Mouse (Mus musculus): ENCODE results near the gene Zfp622.
A peak's percentile ranks its signal among the peaks of the same experiment; 100 is the strongest.

Gene Zfp622

DNA sequence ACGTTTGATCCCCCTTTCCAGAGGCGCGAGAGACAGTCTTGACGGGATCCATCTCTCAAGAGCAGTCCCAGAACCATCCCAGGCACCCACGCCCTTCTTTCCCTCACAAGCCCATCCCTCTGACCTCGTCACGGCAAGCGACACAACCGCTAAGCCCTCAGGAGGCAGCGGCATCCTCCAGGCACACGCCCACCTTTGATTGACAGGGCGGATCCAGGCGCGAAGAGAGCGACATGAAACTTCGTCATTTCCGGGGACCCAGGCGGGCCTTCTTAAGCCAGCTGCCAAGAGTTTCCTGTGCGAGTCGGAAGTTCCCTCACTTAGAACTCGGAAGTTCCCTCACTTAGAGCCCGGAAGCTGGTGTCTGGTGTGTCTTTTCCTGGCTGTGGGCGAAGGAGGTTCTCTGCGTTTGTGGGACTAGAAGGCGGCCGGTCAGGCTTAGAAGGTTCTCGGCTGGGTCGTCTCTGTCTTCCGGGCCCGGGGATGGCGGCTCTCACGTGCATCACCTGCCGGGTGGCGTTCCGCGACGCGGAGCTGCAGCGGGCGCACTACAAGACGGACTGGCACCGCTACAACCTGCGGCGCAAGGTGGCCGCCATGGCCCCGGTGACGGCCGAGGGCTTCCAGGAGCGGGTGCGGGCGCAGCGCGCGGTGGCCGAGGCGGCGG, at the start of gene Zfp622:
Zfp622 (plus strand) TSS at position 300 of the 667 bp plus-strand sequence.
- DNase-seq (ENCODE audit: low read depth): peak; percentile 99

DNA sequence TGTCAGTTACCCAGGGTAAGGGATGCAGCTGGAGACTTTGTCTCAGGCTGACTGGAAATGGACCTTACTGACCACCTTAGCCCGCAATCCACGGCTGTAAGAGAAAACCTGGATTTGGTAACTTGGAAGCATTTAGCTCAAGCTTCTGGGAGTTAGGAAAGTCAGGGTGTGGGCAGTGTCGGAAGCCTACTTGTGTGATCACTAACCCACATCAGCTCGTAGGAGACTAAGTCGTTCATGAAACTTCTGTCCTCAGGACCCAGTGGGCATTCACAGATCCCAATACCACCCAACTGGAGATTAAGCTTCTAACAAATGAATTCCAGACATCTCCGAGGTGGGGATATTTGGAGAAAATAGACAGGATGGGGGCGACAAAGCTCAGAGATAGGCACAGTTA, 49.8 kb upstream of the Zfp622 start:
- DNase-seq (ENCODE audit: low read depth): no peak

DNA sequence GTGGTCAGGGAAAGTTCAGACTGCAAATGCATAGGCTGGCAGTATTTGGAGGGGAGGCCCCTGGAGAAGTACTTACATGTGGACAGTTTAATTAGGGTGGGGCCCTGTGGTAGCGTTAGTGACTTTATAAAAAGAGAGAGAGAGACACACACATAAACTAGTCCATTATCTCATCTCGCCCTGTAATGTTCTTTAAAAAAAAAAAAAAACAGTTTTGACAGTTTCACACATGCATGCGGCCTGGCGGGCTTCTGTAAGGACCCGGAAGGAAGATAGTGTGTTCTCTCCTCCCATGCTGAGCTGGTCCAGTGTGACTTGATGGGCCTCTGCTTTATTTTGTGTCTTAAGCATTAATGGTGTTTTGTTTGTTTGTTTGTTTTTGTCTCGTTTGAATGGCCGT, 45.7 kb upstream of the Zfp622 start:
- no peak for DNase-seq (ENCODE audit: low read depth)

DNA sequence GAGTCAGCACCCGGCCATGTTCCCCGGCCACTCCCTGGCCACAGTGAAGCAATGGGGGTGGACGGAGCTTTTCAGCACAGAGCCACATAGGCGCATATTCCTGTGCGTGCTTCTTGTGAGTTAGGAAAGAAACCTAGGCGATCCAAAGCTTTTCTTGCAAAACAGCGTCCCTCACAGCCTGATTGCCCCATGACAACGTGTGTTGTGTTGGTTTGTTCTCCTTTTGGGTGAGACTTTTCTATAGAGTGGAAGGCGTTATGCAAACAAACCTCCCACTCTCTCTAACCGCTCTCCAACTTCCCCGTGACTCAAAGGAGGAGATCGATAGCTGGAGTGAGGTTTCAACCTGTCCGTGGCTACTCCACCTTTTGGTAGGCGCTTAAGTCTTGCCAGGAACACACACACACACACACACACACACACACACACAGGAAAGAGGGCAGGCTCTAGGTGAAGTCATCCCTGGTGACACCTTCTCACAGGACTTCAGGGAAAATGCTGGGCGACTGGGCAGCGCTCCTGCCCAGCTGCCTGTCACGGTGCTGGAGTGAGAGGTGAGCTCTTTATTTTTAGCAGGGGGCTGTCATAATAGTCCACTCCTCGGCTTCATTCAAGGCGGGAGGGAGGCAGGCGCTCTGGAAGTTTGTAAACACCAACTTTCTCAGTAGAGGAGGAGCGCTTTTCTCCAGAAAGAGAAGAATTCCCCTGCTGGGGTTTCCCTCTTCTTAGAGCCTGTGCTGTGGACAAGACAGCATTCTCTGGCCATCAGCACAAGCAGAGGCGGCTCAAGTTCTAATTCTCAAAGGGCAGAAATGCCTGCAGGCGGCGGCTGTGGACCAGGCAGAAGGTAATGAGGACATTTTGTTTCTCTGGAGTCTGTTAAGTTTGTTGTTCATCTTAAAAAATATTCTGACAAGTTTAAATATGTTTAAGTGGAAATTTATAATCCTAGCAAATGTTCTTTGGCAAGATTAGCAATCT, 43.5 kb upstream of the Zfp622 start:
- peak; percentile 54 for DNase-seq (ENCODE audit: low read depth)

GRCm38 (mm10) chr15:25941514-25941913, 42.7 kb upstream of the Zfp622 start:
- no peak for DNase-seq (ENCODE audit: low read depth)

- DNase-seq (ENCODE audit: low read depth): no peak
Observed at GRCm38 (mm10) chr15:25942415-25942814, 41.8 kb upstream of the Zfp622 start.

DNA sequence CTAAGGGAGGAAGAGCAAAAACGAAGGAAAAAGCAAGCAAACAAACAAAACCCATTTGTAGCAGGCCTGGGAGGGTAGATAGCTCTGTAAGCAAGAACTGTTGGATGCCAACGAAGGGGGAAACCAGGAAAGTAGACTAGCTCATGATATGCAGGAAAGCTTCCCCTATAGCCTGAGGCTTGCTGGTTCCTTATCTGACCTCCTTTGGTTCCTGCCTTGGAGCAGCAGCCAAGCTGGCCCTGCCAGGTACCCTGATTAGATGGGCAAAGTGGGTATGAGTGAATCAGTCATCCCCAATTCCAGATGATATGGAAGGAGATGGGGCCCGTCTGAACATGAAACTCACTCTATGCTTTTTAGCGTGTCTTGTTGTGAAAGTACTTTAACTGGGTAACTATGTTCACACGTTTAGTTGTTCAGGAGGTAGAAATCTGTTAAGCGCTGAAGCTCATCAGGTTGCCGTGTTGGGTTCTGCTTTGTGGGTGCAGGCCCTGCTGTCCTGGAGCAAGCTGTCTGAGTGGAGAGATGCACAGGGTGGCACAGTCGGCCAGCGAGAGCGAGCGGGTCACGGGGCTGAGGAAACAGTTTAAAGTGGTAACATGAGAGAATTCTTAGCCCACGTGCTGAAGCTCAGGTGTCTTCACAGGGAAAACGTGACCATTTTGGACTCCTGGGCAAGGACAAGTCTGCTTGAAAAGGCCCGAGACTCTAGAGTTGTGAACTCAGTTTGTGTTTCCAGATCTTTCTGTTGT, 40.6 kb upstream of the Zfp622 start:
- no peak for DNase-seq (ENCODE audit: low read depth)

DNA sequence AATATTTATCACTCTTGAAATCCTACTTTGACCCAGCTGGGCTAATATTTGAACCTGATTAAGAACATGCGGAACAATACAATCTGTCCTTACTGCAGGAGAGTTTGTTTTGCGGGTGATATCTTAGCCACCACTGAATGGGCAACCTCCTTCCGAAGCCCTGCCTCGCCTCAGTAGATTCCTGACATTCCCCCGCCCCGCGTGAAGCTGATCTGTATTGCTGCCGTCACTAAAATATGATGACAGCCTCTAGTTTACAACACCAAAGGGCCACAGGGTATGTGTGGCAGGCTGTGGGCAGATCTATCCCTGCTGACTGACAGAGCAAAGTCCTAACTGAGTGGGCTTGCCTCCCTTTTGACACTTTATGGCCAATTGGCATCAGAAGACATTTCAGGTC, 38.9 kb upstream of the Zfp622 start:
- DNase-seq (ENCODE audit: low read depth): no peak

DNA sequence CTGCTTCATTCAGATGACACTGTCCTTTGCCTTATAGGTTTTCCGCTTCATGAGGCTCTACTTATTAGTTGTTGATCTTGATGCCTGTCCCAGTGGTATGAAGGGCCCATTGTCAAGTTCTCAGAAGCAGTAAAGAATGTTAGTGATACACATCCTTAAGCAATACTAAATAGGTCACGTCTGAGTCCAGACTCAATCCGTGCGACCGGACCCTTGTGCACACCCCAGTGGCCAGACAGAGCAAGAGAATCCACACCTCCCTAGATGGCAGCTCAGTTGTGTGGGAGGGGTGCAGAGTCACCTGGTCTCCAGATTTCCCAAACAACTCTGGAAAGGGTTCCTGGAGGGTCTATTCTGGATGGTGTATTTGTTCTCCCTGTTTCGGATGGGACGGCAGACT, 37.7 kb upstream of the Zfp622 start:
- no peak for DNase-seq (ENCODE audit: low read depth)

GRCm38 (mm10) chr15:25947383-25947782, 36.8 kb upstream of the Zfp622 start:
- DNase-seq (ENCODE audit: low read depth): no peak

GRCm38 (mm10) chr15:25948257-25949223, 35.6 kb upstream of the Zfp622 start:
- no peak for DNase-seq (ENCODE audit: low read depth)

- no peak for DNase-seq (ENCODE audit: low read depth)
Observed at GRCm38 (mm10) chr15:25949696-25950095, 34.5 kb upstream of the Zfp622 start.

DNA sequence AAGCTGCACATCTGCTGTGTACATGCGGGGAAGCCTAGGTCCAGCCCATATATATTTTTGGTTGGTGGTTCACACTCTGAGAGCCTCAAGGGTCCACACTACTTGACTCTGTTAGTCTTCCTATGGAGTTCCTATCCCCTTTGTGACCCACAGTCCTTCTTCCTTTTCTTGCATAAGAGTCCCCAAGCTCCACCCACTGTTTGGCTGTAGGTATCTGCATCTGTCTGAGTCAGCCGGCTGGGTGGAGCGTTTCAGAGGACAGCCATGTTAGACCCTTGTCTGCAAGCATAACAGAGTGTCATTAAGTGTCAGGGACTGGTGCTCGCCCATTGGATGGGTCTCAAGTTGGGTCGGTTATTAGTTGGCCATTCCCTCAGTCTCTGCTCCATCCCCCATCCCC, 33.6 kb upstream of the Zfp622 start:
- peak; percentile 39 for DNase-seq (ENCODE audit: low read depth)

DNA sequence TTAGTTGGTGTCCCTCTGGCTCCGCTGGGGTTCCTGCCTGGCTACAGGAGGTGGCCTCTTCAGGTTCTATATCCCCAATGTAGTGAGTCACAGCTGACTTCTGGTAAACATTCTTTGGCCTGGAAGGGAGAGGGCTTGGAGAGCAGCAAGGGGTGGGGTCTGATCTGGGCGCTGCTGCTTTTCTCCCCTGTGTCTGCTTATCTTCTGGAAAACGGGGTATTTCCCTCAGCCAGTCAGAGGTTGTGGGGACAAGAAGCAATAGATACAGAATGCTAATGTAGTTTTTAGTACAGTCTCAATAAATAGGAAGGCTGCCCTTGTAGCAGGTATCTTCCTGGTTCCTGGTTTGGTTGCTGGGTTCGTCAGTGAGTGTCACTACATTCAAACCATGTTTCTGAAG, 33.1 kb upstream of the Zfp622 start:
- DNase-seq (ENCODE audit: low read depth): no peak

DNA sequence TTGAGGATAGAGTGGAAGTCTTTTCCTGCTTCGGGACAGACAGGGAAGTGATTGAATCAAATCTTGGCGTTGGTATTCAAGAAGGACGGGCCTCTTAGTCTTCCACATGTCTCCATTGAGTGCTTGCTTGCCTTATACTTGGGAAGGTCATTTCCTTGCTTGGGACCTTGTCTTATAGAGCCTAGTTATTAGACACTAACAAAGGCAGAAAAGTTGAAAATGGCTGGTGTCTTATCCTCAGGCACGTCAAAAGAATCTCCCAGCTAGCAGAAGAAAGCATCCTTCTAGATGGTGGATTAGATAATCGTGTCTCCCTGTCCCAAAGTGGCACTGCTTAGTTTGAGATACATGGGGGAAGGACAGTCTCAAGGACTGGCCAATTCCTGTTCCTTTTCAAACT, 28.2 kb upstream of the Zfp622 start:
- no peak for DNase-seq (ENCODE audit: low read depth)

DNA sequence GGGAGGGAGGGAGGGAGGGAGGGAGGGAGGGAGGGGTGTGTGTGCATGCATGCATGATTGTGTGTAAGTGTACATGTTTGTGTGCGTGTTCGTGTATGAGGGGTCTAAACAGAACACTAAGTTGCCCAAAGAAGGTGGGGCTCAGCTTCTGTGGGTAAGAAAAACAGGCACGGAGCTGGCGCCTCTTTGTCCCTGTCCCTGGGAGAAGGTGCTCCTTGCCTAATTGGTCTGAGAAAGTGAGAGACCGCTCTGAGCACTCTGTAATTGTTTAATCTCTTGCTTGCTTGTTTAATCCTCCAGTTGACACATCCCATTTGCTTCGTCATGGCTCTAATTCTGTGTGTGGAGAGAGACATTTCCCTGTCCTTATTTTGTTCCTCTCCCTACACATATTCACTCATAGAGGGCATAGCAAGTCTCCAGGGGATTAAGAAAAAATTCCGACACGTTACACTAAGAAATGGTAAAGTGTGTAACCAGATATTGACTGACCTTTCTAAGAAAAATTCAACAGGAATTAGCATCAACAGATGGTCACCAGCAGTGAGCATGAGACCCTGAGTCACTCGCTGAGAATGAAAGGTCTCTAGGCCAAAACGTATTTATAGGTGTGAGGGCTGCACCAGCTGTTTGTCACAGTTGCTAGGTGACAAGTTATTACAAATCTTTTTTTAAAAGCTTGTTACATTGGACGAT, 27.6 kb upstream of the Zfp622 start:
- DNase-seq (ENCODE audit: low read depth): no peak

DNA sequence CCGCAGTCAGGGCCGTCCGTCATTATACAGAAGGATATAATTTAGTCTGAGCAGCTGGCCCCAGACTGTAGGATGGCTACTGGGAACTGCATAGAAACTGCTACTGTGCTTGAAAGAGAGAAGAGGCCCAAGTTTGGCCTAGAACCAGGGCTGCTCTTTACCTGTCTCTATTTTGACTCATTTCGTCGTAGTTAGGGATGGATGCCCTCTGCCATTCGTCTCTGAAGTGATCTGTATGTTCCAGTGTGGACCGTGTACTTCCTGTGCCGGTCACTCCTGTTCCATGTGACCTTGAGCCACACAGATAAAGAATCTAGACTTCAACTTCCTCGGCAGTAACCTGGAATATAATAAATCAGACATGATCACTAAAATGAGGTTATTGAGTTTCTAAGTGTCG, 26.5 kb upstream of the Zfp622 start:
- no peak for DNase-seq (ENCODE audit: low read depth)

DNA sequence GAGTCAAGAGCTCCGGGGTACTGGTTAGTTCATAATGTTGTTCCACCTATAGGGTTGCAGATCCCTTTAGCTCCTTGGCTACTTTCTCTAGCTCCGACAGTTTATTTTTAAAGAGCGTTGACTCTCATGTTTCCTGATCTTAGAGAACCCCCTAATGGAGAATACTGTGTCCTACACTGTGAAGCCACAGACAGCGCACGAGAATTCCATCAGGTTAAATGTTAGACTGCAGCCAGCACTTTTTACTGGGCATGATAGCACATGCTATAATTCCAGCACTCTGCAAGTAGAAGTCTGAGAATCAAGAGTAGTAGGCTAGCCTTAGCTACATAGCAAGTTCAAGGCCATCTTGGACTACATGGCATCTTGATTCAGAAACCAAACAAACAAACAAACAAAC, 24.8 kb upstream of the Zfp622 start:
- DNase-seq (ENCODE audit: low read depth): peak; percentile 55

DNA sequence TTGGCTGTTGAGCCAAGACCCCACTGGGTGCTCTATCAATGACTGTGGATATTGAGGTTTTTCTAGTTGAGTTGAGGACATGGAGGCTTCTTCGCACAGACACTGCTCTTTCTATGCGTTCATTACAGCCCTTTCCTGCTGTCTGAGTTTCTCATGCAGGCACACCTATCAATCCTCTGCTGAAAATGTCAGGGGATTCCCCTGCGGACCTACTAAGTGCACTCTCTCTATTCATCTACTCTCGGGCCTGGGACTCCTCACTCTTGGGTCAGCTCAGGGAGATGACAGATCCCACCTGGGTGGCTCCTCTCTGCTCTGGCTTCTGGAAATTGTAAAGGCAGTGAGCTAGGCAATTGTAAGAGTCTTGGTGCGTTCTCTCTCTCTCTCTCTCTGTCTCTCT, 23.9 kb upstream of the Zfp622 start:
- DNase-seq (ENCODE audit: low read depth): no peak

- DNase-seq (ENCODE audit: low read depth): peak; percentile 42
Observed at GRCm38 (mm10) chr15:25966220-25966774, 17.9 kb upstream of the Zfp622 start.
